Mouse (Mus musculus) midbrain, embryonic 14.5 days (tissue): ENCODE measurements around the gene Kif1bp. TPM values are rescaled to one million over a fixed set of nuclear protein-coding genes. Genes with fewer than 3 reads are reported as not detected.

Source experiments
- ATAC-seq: fragments of 200-750 bp; cut with Nextera tagmentation; 2 replicates; pipeline ENCODE4 v1.8.0; 2017; ENCODE audit warnings: moderate number of reproducible peaks, moderate library complexity; ENCODE audit not compliant: low FRiP score, low TSS enrichment
- DNase-seq: peaks from one replicate; pipeline ENCODE4 v3.0.0-alpha.2; 2015
- H3K27ac ChIP-seq: fragments of 300-500 bp; sonication (generic); replicated peaks from 2 replicates; pipeline ENCODE4 v1.5.1; 2014; ENCODE audit warnings: mild to moderate bottlenecking, low read depth, low read length, moderate library complexity
- H3K27me3 ChIP-seq: fragments of 300-500 bp; sonication (generic); 2 replicates; pipeline ENCODE4 v1.6.1; 2014; ENCODE audit warnings: low read length, control low read depth, mixed read lengths; ENCODE audit not compliant: control insufficient read depth, insufficient read depth
- H3K36me3 ChIP-seq: fragments of 300-500 bp; sonication (generic); 2 replicates; pipeline ENCODE4 v1.6.1; 2014; ENCODE audit warnings: low read length, control low read depth; ENCODE audit not compliant: control insufficient read depth, insufficient read depth
- H3K4me1 ChIP-seq: fragments of 300-500 bp; sonication (generic); 2 replicates; pipeline ENCODE4 v1.6.1; 2014; ENCODE audit warnings: mild to moderate bottlenecking, antibody characterized with exemption, low read length, control low read depth; ENCODE audit not compliant: control insufficient read depth, insufficient read depth
- H3K4me2 ChIP-seq: fragments of 300-500 bp; sonication (generic); 2 replicates; pipeline ENCODE4 v1.6.1; 2014; ENCODE audit warnings: mild to moderate bottlenecking, low read length, moderate library complexity
- H3K4me3 ChIP-seq: fragments of 300-500 bp; sonication (generic); replicated peaks from 2 replicates; pipeline ENCODE4 v1.5.1; 2014; ENCODE audit warnings: low read depth, low read length
- H3K9ac ChIP-seq: fragments of 300-500 bp; sonication (generic); replicated peaks from 2 replicates; pipeline ENCODE4 v1.6.1; 2014; ENCODE audit warnings: mild to moderate bottlenecking, low read length, moderate library complexity
- H3K9me3 ChIP-seq: fragments of 300-500 bp; sonication (generic); 2 replicates; pipeline ENCODE4 v1.6.1; 2016; ENCODE audit warnings: low read length, control low read depth, mixed read lengths; ENCODE audit not compliant: control insufficient read depth
- WGBS: fragments of 180-500 bp; shearing (Covaris S2); extraction: QIAGEN DNeasy Blood & Tissue Kit; methylation state at CpG from one replicate; pipeline ENCODE4 v1.1.7; 2014; 5-methylcytosine and 5-hydroxymethylcytosine counted together
- polyA plus RNA-seq: library from polyadenylated mRNA; unstranded; fragments of >200 nt; fragmentation: Nextera tagmentation; extraction: Ambion mirVana; gene quantifications from 2 replicates; pipeline ENCODE4 v1.2.1, GENCODE M21; 2014

Kif1bp gene
- polyA plus RNA-seq, 1 experiment from 2014 or later, result 85.3 TPM

DNA sequence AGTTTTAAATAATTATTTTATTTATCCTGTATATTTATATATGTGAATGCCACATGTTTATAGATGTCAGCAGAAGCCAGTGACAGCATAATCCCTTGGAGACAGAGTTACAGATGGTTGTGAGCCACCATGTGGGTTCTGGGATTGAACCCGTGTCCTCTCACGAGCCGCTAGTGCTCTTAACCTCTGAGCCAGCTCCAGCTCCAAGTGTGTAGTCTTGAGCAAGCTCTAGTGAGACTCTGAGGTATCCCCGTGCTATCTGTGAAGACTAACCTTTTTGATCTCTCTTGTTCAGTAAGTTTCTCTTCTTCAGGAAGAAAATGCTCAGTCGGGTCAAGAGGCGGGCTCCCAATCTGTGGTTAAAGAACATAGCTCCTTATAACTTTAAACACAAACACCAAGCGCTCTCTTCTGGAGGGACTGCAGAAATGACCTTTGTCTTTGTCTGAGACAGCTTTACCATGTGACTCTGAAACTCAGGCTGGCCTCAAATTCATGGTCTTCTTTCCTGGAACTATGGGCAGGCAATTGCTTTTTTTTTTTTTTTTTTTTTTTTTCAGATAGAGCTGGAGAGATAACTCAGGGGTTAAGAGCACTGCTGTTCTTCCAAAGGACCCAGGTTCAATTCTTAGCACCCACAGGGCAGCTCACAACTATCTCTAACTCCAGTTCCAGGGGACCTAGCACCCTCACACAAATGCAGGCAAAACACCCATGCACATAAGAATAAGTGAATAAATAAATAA, 8.0 kb downstream of the Kif1bp start:
- H3K36me3 ChIP-seq, result peaks cover 87% of the 10 kb centered on the region

DNA sequence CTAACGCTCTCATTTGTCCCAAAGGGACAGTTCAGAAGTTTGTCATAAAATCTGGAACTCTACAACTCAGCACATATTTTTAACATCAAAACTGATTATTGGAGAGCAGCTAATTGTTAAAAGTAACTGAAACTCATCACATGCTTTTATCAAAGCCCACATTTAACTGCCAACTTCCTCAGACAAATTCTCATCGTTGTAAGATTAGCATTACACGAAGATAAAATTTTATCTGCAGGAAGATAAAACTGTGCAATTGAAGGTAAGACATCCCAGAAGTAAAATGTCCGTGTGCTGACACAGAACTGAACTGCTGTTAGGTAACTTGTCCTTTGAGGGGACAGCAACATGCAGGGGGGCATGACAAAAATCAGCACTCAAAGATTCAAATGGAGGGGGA, 9.4 kb downstream of the Kif1bp start:
- H3K9ac ChIP-seq, result no peak overlapping the region
- no peak overlapping the region for H3K4me2 ChIP-seq
- 94% methylated on average over 4 of the region's 4 CpGs for WGBS

More for the DNA sequence above, 8.0 kb downstream of the Kif1bp start:
- H3K4me1 ChIP-seq, result no peaks in the 10 kb centered on the region
- no peaks in the 10 kb centered on the region for H3K27me3 ChIP-seq
- no peak overlapping the region for H3K9ac ChIP-seq
- H3K9me3 ChIP-seq, result no peaks in the 10 kb centered on the region
- DNase-seq, result no peak
- WGBS, result 94% methylated on average over 7 of the region's 7 CpGs
- no peak overlapping the region for H3K27ac ChIP-seq
- ATAC-seq, result no peak
- H3K4me3 ChIP-seq, result no peak overlapping the region
- no peak overlapping the region for H3K4me2 ChIP-seq

DNA sequence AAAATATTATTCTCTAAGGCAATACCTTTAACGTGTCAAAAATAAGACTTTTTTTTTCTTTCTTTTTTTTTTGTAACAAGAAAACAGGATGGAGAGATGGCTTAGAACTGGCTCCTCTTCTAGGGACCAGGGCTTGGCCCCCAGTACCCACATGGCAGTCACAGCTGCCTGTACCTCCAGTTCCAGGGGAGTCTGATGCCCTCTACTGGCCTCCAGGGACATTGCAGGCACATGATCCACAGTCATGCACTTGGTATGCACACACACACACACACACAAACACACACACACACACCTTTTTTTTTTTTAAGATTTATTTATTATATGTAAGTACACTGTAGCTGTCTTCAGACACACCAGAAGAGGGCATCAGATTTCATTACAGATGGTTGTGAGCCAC, 20.5 kb downstream of the Kif1bp start:
- peaks cover 57% of the 10 kb centered on the region for H3K36me3 ChIP-seq
- 95% methylated on average over 1 of the region's 1 CpGs for WGBS
- H3K27ac ChIP-seq, result no peak overlapping the region
- no peak overlapping the region for H3K4me3 ChIP-seq
- no peaks in the 10 kb centered on the region for H3K4me1 ChIP-seq
- no peaks in the 10 kb centered on the region for H3K9me3 ChIP-seq
- ATAC-seq, result no peak
- no peak overlapping the region for H3K9ac ChIP-seq
- H3K27me3 ChIP-seq, result no peaks in the 10 kb centered on the region
- peak; percentile 26 for DNase-seq
- H3K4me2 ChIP-seq, result no peak overlapping the region

More for the DNA sequence above, 9.4 kb downstream of the Kif1bp start:
- H3K27ac ChIP-seq, result no peak overlapping the region
- H3K4me3 ChIP-seq, result no peak overlapping the region
- peaks cover 87% of the 10 kb centered on the region for H3K36me3 ChIP-seq
- H3K27me3 ChIP-seq, result no peaks in the 10 kb centered on the region
- DNase-seq (no peak), ATAC-seq (no peak)
- H3K4me1 ChIP-seq, result no peaks in the 10 kb centered on the region
- no peaks in the 10 kb centered on the region for H3K9me3 ChIP-seq

DNA sequence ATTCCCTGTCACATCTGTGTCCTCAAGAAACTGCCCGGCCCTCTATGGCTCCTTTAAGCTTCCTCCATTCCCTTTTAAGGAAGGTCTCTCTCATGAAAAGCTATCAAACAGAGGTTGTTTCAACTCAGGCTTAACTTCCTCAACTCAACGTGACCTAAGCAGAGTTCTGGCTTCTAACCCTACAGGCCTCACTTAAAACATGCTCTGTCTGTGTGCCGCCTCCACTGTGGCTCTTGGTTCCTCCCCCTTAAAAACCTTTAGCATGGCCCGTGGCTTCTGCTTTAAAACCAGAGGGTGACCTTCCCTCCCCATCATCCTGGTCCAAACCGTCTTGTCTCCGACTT, 21.7 kb downstream of the Kif1bp start:
- Histone ChIP-seq H3K36me3 (peaks cover 45% of the 10 kb centered on the region), H3K9me3 (no peaks in the 10 kb centered on the region), H3K4me2 (no peak overlapping the region), H3K4me3 (no peak overlapping the region), H3K27ac (no peak overlapping the region), H3K9ac (no peak overlapping the region), H3K4me1 (no peaks in the 10 kb centered on the region), H3K27me3 (no peaks in the 10 kb centered on the region)
- WGBS, result 95% methylated on average over 6 of the region's 6 CpGs
- DNase-seq (no peak), ATAC-seq (no peak)

DNA sequence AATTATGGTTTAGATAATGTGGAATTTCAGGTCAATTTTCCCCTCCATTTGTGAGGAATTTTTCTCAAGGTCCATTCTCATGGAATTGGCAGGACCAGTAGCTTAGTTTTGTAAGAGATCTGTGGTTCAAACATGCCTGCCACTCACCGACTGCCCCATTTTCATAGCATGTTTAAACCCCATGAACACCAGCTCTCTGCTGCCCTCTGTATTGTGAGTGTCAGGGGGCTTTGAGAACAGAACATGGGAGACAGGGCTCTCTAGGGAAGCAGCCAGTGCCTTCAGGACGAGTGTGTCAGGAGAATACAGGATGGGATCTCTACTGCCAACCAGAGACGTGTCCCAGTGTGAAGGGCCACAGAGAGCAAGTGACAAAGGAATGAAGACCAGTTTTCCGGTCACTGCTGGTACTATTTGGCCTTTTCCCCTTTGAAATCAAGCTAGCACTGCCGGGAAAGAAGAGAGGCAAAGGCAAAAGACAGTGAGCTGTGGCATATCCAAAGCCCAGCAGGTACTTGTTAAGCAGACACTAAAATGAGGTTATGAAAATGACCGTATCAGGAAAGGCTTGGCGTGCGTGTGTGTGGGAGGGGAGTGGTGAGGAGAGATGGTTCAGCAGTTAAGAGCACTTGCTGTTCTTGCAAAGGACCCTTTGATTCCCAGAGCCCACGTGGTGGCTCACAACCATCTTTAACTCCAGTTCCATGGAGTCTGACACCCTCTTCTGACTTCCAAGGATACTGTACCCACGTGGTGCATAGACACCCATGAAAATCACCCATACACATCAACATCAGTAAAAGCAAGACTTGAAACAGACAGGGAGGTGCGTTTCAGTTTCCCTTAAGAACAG, 22.3 kb downstream of the Kif1bp start:
- peaks cover 41% of the 10 kb centered on the region for H3K36me3 ChIP-seq
- no peaks in the 10 kb centered on the region for H3K9me3 ChIP-seq
- 84% methylated on average over 11 of the region's 11 CpGs for WGBS
- no peaks in the 10 kb centered on the region for H3K4me1 ChIP-seq
- no peaks in the 10 kb centered on the region for H3K27me3 ChIP-seq
- no peak overlapping the region for H3K27ac ChIP-seq
- H3K9ac ChIP-seq, result no peak overlapping the region
- ATAC-seq (no peak), DNase-seq (no peak)
- H3K4me3 ChIP-seq, result no peak overlapping the region
- no peak overlapping the region for H3K4me2 ChIP-seq

DNA sequence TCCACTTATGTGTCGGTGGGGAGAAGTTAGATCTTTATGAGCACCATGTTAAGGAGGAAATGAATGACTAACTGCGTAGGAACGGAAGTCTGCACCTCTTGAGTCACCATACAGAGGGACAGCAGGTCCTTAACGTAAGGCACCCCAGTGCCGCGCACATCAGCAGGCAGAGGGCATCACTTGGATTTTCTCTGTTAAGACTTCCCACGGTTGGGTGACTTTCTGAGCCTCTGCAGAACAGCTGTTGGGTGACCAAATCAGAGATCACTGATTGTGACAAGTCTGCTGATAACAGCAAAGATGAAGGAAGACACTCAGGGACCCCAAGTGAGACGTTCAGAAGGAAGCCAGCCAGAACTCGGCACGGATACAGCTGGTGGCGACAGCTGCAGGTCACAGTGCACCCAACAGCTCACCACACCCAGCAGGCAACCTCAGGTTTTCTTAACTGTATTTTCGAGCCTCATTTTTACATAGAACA, 24.6 kb downstream of the Kif1bp start:
- 84% methylated on average over 12 of the region's 12 CpGs for WGBS

DNA sequence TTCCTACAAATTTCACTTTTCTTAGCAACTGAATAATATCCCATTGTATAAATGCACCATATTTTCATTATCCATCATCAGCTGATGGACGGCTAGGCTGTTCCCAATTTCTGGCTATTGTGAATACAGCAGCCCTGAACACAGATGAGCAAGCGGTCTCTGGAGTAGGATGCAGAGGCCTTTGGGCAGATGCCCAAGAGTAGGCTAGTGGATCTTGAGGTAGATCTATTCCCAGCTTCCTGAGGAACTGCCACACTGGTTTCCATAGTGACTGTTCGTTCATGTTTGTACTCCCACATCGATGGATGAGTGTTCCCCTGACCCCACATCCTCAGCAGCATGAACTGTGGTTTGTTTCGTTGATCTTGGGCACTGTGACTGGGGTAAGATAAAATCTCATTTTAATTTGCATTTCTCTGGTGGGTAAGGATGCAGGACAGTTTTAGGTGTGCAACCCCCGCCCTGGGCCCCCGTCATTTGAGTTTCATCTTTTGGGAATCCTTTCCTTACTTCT, 27.4 kb downstream of the Kif1bp start:
- whole genome bisulfite sequencing, result 80% methylated on average over 7 of the region's 7 CpGs
- Histone ChIP-seq H3K4me2 (no peak overlapping the region), H3K27me3 (no peaks in the 10 kb centered on the region), H3K27ac (no peak overlapping the region), H3K4me3 (no peak overlapping the region), H3K4me1 (no peaks in the 10 kb centered on the region), H3K36me3 (peaks cover 1% of the 10 kb centered on the region; the same call in 1 of the 2 replicates), H3K9ac (no peak overlapping the region), H3K9me3 (no peaks in the 10 kb centered on the region)
- ATAC-seq, result no peak
- no peak for DNase-seq

More for the DNA sequence above, 24.6 kb downstream of the Kif1bp start:
- ATAC-seq, result no peak
- no peak for DNase-seq
- Histone ChIP-seq H3K27me3 (no peaks in the 10 kb centered on the region), H3K9me3 (no peaks in the 10 kb centered on the region), H3K27ac (no peak overlapping the region), H3K4me3 (no peak overlapping the region), H3K9ac (no peak overlapping the region), H3K36me3 (peaks cover 19% of the 10 kb centered on the region), H3K4me1 (no peaks in the 10 kb centered on the region), H3K4me2 (no peak overlapping the region)

DNA sequence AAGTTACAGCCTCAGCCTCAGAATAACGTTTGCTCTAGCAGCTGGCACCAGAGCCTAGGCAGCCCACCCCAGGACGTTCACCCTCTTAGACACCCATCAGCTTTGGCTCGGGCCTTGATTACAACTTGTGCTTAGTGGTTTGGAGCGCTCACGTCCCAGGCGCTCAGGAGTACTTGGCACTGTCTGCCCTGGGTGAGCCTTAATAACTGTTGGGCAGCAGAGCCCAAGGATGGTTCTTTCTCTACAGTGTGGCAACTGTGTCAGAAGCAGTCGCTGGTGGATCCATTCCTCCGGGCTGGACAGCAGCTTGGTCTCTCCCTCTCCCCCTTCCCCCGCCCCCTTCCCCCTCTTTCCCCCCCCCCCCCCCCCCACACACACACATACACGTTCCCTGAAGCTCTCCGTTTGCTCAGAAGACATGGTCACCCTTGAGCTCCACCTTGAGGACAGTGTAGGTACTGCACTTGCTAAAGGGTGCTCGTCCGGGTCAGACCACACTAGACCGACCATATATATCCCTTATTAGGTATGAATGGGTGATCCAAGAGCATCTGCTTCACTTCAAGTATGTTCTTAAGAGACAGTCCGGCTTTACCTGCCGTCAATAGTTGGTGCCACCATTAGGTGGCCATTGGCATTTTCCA, 28.6 kb downstream of the Kif1bp start:
- WGBS, result 27% methylated on average over 15 of the region's 16 CpGs
- H3K36me3 ChIP-seq, result no peaks in the 10 kb centered on the region
- ATAC-seq, result no peak

More for the DNA sequence above, 28.6 kb downstream of the Kif1bp start:
- no peaks in the 10 kb centered on the region for H3K9me3 ChIP-seq
- no peak overlapping the region for H3K4me2 ChIP-seq
- H3K4me3 ChIP-seq, result no peak overlapping the region
- no peak overlapping the region for H3K9ac ChIP-seq
- H3K27me3 ChIP-seq, result no peaks in the 10 kb centered on the region
- H3K4me1 ChIP-seq, result no peaks in the 10 kb centered on the region
- no peak overlapping the region for H3K27ac ChIP-seq
- DNase-seq, result peak; percentile 70
